Mouse (Mus musculus): ENCODE data around the gene Pla2g1b. TPM values are rescaled to one million over a fixed set of nuclear protein-coding genes. Genes with fewer than 3 reads are reported as not detected.

Pla2g1b gene
- total RNA-seq, 1 experiment from 2014 or later, result not detected

- ATAC-seq (replicated peaks; ENCODE audit: low read depth, poor library complexity, severe bottlenecking), result no peak
Observed at GRCm38 (mm10) chr5:115520325-115520869, 54.3 kb downstream of the Pla2g1b start.

GRCm38 (mm10) chr5:115521553-115522461, 55.7 kb downstream of the Pla2g1b start:
- peak; percentile 76 for ATAC-seq (replicated peaks; ENCODE audit: low read depth, poor library complexity, severe bottlenecking)

- ATAC-seq (replicated peaks; ENCODE audit: low read depth, poor library complexity, severe bottlenecking), result no peak
Observed at GRCm38 (mm10) chr5:115522531-115522930, 56.5 kb downstream of the Pla2g1b start.

- no peak for ATAC-seq (replicated peaks; ENCODE audit: low read depth, poor library complexity, severe bottlenecking)
Observed at GRCm38 (mm10) chr5:115522981-115523499, 57.0 kb downstream of the Pla2g1b start.

- peak; percentile 15; the same call in 1 of the 2 replicates for ATAC-seq (replicated peaks; ENCODE audit: low read depth, poor library complexity, severe bottlenecking)
Observed at GRCm38 (mm10) chr5:115523971-115524370, 57.9 kb downstream of the Pla2g1b start.

Other genes with a start within 250 kb of the Pla2g1b start
- gene Pop5, start 230.4 kb upstream of the Pla2g1b start, total RNA-seq (2017), result 75.6 and 104 TPM in 2 replicates
- gene Rnf10, start 193.4 kb upstream of the Pla2g1b start, total RNA-seq (2017), result 56.3 and 72.0 TPM in 2 replicates
- 38.4 and 43.7 TPM in 2 replicates for gene Coq5, start 186.6 kb upstream of the Pla2g1b start, total RNA-seq (2017)
- 257 and 310 TPM in 2 replicates for gene Dynll1, start 165.3 kb upstream of the Pla2g1b start, total RNA-seq (2017)
- gene Srsf9, start 139.1 kb upstream of the Pla2g1b start, total RNA-seq (2017), result 74.3 and 92.1 TPM in 2 replicates
- gene Gatc, start 125.1 kb upstream of the Pla2g1b start, total RNA-seq (2017), result 15.0 and 19.9 TPM in 2 replicates
- gene Triap1, start 125.0 kb upstream of the Pla2g1b start, total RNA-seq (2017), result 18.7 and 19.6 TPM in 2 replicates
- gene Cox6a1, start 117.3 kb upstream of the Pla2g1b start, total RNA-seq (2017), result 79.8 and 95.6 TPM in 2 replicates
- not detected in 2 replicates for gene Msi1, start 36.7 kb upstream of the Pla2g1b start, total RNA-seq (2017)
- gene Sirt4, start 18.5 kb downstream of the Pla2g1b start, total RNA-seq (2017), result 3.6 and 14.3 TPM in 2 replicates
- 31.2 and 72.4 TPM in 2 replicates for gene Pxn, start 40.4 kb downstream of the Pla2g1b start, total RNA-seq (2017)
- 1,584 and 1,794 TPM in 2 replicates for gene Rplp0, start 93.2 kb downstream of the Pla2g1b start, total RNA-seq (2017)
- 32.6 and 41.8 TPM in 2 replicates for gene Gcn1l1, start 99.0 kb downstream of the Pla2g1b start, total RNA-seq (2017)
- gene Rab35, start 165.6 kb downstream of the Pla2g1b start, total RNA-seq (2017), result 38.2 and 38.4 TPM in 2 replicates

Measured in common myeloid progenitor, adult 5-6 weeks (primary cell).